In the genomic region with DNA sequence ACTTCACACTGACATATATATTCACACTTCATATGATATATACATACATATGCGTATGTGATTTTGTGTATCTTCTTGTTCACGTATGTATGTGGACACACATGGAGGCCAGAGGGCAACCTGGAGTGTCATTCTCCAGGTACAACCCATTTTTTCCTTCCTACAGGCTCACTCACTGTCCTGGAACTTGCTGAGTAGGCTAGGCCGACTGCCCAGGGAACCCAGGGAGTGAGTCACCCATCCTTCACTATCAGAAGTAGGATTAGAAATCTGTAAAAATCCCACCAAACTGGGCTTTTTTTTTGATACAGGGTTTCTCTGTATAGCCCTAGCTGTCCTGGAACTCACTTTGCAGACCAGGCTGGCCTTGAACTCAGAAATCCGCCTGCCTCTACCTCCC, we compare ENCODE assay signal across 25 mouse cellular contexts.
"Had no signal": no experiment of that assay in that cellular context is flagged by ENCODE, and none has a peak within 500 bp of the region (broad histone marks: within the 10 kb centered on the region; RNA-seq: fewer than 3 reads in every experiment).

No protein-coding gene starts in this region.

- H3K27me3 ChIP-seq: heart, embryonic 15.5 days; hindbrain, embryonic 15.5 days; limb, embryonic 13.5 days; limb, embryonic 15.5 days had no signal

- H3K36me3 ChIP-seq: heart, embryonic 13.5 days; heart, embryonic 15.5 days; hindbrain, embryonic 13.5 days; hindbrain, embryonic 15.5 days; kidney, embryonic 15.5 days; limb, embryonic 13.5 days; limb, embryonic 15.5 days; liver, embryonic 12.5 days had no signal

- DNase-seq: gastrocnemius, postnatal 14 days; gastrocnemius, postnatal 36 days; heart, adult 18-20 months; heart, postnatal 14 days; heart, postnatal 36 days; kidney, adult 11 months; kidney, adult 2 months; kidney, adult 9 months; kidney, postnatal 14 days; kidney, postnatal 36 days; layer of hippocampus, adult 9-11 months; layer of hippocampus, postnatal 36 days; left cerebral cortex, postnatal 4 days had no signal

- H3K9ac ChIP-seq: heart, embryonic 13.5 days; heart, embryonic 15.5 days; hindbrain, embryonic 13.5 days; hindbrain, embryonic 15.5 days; kidney, embryonic 15.5 days; limb, embryonic 13.5 days; limb, embryonic 15.5 days; liver, embryonic 12.5 days; liver, embryonic 14.5 days had no signal

- H3K27ac ChIP-seq: heart, embryonic 13.5 days; heart, embryonic 15.5 days; hindbrain, embryonic 13.5 days; hindbrain, embryonic 15.5 days; hindbrain, postnatal 0 days; kidney, embryonic 15.5 days; kidney, postnatal 0 days; limb, embryonic 13.5 days; limb, embryonic 15.5 days; liver, embryonic 12.5 days; liver, embryonic 14.5 days had no signal

- H3K4me3 ChIP-seq: heart, embryonic 13.5 days; heart, embryonic 15.5 days; hindbrain, embryonic 13.5 days; hindbrain, embryonic 15.5 days; kidney, embryonic 15.5 days; limb, embryonic 13.5 days; limb, embryonic 15.5 days; liver, embryonic 12.5 days had no signal

- ATAC-seq: hindbrain, postnatal 0 days; intestine, embryonic 16.5 days; liver, embryonic 12.5 days had no signal
